Mouse (Mus musculus): Measurements from ENCODE around the gene Csrnp3.
A peak's percentile ranks its signal among the peaks of the same experiment; 100 is the strongest.

Csrnp3 gene

GRCm38 (mm10) chr2:65870919-65871582, 25.5 kb downstream of the Csrnp3 start:
- no peak for DNase-seq (ENCODE audit: inconsistent ontology term)

DNA sequence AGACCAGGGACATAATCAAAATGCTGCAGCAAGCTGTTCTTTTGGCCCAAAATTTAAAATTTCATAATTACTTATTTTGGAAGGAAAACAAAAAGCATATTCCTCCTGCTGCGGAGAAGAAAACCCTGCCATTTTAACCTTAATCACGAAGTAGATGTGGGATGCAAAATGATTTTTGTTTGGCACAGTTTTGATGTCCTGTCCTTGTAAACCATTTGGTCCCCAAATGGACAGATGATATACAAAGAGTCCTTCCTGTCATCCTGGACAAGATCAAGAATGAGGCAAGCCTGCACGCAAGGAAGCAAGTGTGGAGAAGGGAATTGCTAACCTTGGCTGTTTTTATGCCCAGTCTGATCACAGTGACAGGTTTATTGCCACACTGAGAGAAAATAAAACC, 46.0 kb downstream of the Csrnp3 start:
- DNase-seq (ENCODE audit: inconsistent ontology term), result no peak

DNA sequence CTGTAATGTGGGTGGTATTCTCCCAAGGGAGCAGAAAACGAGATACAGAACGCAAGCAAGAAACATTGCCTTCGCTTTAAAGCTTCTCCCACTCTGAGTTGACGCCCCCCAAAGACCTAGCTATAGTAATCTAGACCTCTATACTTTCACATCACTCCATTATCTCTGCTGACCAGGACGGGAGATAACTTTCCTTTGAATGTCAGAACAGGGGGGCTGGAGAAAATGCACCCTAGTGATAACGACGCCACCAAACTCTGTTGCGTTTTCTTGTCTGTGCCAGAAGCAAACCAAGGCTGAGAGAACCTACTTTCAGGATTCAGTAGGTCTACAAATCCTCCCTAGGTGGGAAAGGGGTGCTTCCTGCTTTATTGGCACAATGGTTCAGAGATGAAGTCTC, 47.7 kb downstream of the Csrnp3 start:
- DNase-seq (ENCODE audit: inconsistent ontology term), result no peak

DNA sequence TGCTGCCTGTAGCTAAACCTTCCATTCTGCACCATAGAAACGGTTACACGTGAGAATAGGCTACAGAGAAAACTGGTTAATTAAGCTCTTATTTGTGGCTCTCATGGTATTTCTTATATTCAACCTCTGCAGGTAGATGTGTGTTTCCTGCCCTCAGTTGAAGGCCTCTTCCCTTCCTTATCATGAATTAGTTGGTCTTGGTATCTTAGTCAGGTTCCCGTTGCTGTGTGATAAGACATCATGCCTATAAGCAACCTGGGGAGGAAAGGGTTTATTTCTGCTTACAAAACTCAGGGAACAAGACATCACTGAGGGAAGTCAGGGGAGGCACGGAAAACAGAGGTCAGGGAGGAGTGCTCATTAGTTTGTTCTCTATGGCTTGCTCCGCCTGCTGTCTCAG, 48.7 kb downstream of the Csrnp3 start:
- DNase-seq (ENCODE audit: inconsistent ontology term), result no peak

- peak; percentile 39 for DNase-seq (ENCODE audit: inconsistent ontology term)
Observed at GRCm38 (mm10) chr2:65896542-65896941, 51.0 kb downstream of the Csrnp3 start.

DNA sequence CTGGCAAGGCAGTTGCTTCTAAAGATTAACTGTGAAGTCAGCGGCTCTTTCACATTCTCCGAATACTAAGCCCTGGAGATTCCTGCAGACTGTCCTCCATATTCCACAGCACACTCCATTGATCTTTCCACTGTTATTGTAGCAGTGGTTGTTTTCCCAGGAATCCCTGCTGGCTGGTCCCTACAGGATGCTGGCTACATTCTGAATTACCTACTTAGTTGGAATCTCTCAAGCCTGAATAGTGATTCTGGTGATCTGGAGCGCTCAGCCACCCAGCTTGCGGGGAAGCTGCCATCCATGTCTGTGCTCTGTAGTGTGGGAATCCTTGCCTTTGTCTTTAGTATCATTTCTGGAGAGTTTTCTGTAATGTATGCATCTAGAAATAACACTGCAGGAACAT, 51.5 kb downstream of the Csrnp3 start:
- DNase-seq (ENCODE audit: inconsistent ontology term), result peak; percentile 64

- no peak for DNase-seq (ENCODE audit: inconsistent ontology term)
Observed at GRCm38 (mm10) chr2:65899478-65899877, 53.9 kb downstream of the Csrnp3 start.

GRCm38 (mm10) chr2:65908526-65908925, 63.0 kb downstream of the Csrnp3 start:
- DNase-seq (ENCODE audit: inconsistent ontology term), result no peak

GRCm38 (mm10) chr2:65909724-65910521, 64.4 kb downstream of the Csrnp3 start:
- DNase-seq (ENCODE audit: inconsistent ontology term), result no peak

DNA sequence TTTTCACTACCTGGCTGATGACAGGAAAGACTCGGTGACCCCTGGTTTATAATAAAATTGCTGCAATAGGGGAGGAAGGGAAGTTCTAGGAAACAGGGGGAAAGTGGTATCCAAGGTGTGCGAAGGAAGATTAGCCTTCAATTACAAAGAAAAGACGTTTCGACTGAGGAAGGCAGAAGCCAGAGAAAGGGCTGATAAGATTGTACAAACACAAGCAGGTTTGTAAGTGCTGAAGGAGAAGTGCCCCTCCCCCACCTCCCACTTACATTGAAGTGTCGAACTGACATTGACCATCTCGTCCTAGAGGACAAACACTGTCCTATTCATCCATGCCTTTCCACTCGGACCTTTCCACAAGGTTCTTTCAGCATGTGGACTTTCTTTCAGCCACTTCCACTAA, 70.4 kb downstream of the Csrnp3 start:
- DNase-seq (ENCODE audit: inconsistent ontology term), result no peak

DNA sequence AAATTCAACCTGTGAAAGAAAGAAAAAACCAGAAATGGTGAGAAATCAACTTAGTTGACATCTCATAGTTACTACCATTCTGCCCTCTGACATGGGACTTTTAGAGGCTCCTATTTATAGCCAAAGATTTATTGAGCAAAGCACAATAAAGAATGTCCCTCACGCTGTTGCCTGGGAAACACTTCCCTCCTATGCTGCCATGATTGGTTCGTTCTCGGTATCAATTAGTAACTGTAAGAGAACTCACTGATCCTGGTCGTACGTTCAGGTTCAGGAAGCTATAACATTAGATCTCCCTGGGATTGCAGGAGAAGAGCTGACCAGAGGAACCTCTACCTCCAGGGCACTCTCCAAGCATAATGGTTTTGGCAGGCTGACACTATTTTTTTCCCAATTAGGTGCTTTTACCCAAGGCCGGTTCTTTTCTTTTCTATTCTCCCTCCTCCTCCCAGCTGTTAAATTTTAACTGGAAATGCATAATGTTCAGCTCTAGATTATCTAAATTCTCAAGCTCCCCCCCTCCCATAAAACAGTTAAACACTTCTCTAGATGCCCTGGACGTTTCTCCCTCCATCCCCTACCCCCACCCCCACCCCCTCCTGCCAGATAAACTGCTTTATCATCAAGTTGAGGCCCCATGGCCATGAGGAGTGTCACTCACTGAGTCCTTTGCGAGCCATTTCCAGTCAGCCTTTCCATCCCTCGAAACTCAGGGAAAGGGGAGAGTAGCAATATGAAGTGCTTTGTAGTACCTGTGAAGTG, 75.3 kb downstream of the Csrnp3 start:
- DNase-seq (ENCODE audit: inconsistent ontology term), result no peak

- DNase-seq (ENCODE audit: inconsistent ontology term), result no peak
Observed at GRCm38 (mm10) chr2:65925363-65925941, 79.9 kb downstream of the Csrnp3 start.

DNA sequence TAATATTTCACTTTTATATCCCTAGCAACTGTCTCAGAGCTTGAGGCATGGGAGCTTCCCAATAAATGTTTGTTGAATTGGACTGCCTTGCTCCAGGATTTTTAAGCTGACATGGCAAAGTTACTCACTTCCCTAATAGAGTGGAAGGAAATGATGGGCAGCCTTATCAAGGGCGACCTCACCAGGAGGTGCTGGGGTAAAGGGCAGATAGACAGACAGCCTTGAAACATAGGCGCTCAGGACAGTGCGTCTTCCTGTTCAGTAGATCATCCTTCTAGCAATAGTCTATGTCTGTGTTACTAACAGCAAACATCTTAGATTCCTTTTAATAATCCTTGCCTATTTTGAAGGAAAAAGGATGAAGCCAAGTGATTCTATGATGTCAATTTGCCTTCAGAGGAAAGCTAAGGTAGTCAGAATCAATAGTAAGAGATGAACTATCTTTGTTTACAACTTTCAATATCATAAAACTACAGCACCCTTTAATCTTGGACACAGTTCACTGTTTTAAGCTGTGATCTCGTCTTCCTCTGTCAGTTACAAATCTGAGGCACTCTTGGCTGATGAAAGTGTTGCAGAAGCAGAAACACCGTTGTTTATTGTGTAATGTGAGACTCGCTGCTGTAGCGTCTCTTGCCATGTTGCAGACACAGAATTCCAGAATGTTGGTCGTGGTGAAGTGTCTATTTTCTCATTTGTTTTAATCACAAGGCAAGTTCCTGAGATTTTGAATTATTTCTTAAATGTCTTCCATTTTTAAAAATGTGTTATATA, 81.6 kb downstream of the Csrnp3 start:
- no peak for DNase-seq (ENCODE audit: inconsistent ontology term)

DNA sequence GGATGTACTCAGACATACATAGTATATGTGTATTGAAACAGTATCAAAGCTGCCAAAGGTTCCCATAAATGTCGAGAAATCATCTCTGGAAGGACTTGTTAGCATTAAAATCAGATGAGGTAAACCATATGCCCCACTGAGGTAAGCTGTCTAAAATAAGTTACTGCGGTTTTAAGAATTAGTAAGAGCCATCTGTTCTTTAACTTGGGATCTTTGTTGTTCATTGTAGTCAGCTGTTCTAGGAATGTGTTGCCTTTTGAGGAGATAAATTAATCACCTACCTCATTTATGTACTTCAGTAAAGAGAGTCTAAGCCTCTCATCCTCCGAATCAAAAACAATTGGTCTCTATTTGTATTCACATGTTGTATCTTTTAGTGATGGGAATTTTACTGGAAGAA, 83.7 kb downstream of the Csrnp3 start:
- no peak for DNase-seq (ENCODE audit: inconsistent ontology term)

- DNase-seq (ENCODE audit: inconsistent ontology term), result no peak
Observed at GRCm38 (mm10) chr2:65929927-65930326, 84.4 kb downstream of the Csrnp3 start.

DNA sequence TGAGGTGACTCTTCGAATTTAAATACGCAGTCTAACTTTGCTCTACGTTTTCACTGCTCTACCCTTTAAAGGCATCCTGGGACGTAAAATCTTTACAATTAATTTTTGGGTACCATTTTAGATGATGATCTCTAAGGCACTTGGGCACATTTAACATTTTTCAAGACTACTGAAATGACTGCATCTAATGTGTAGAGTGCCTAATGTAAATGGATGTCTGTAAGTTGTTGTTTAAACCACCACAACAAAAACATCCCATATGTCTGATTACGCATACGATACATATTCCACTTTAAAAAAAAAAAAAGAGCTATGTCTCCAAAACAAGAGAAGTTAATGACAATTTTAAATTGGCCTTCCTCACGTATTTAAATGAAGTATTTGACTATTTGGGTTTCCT, 85.7 kb downstream of the Csrnp3 start:
- no peak for DNase-seq (ENCODE audit: inconsistent ontology term)

DNA sequence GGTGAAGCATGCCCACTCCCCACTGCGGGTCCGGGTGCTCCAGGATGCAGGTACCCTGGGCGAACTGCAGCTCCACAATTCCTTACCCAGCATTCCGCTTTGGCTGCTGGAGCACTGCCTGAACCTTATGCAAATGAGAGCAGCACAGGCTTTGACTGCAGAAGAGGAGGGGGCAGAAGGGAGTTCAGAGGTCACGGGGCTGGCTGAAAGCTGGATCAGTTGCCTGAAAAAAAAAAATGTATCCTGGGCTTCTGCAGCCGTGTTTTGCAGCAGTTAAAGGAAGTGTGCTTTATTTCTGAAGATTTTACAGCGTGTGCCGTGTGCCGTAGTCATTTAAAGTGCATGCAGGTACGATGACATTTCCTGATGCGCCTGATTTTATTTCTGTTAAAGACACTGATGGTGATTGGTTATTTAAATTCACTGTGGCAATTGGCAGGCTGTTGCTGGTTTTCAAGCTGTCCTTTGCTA, 86.3 kb downstream of the Csrnp3 start:
- DNase-seq (ENCODE audit: inconsistent ontology term), result peak; percentile 69

DNA sequence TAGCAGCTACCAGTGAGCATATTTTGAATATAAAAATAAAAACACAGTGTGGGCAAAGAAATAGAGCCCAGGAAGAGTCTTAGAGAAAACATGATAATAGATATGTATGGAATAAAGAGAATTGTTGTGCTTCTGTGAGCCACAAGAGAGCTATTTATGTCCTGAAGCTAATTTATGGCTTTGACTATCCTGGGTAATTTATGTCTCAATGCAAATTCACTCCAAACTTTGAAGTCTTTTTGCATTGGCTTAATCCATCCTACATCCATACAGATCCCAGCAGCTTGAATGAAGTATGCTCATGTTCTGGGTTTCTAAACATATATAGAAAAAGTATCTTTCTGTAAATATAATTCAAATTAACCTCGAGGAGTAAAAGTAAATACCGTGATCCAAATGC, 88.5 kb downstream of the Csrnp3 start:
- DNase-seq (ENCODE audit: inconsistent ontology term), result no peak

DNA sequence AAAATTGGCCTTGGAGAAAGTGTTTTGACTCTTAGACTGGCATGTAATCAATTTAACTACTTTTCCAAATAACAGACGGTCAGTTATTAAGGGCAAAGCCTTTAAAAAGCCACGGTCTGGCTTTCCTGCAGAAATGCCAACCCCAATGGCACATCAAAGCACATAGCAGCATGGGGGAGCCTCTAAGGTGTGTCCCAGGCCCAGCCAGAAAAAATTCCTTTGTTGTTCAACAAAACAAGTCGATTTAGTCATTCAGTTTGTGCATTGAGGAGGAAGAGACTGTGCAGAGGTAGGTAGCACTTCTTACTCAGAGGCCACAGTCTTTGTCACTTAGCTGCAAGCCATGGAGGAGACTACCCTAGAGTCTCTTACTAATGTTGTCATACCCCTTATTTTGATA, 93.3 kb downstream of the Csrnp3 start:
- DNase-seq (ENCODE audit: inconsistent ontology term), result no peak

DNA sequence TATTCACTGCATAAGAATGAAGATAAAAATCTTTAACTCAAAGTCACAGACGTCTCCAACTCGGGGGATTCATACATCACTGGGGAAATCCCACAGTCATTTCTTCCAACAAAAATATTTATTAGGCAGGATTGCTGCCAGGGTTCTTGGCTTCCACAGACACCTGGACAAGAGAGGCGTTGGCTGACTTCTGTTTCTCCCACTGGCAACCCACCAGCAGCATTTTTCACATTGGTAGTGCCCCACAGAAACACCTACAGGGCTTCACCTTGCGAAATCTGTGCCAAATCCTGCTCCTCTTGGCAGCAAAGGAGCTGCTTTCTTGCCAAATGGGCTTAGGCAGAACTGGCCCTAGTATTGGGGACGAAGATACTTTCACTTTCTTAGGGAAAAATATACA, 94.8 kb downstream of the Csrnp3 start:
- no peak for DNase-seq (ENCODE audit: inconsistent ontology term)

DNA sequence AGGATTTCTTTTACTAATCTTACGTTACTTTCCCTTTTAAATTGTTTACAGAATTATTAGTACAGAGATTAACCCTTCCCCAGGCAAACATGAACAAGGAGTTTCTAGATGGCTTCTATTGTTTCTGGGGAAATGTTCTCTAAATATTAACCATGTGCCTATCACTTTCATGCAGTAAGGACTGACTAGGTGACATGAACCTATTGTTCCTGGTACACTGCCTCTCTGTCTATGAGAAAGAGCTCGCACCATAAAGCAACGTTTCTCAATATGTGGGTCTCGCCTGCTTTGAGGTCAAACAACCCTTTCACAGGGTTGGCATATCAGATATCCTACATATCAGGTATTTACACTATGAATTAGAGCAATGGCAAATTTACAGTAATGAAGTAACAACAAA, 96.8 kb downstream of the Csrnp3 start:
- no peak for DNase-seq (ENCODE audit: inconsistent ontology term)
